Mouse (Mus musculus) CH12.LX (cell line): ENCODE data around the gene Ctla4. TPM values are rescaled to one million over a fixed set of nuclear protein-coding genes. Genes with fewer than 3 reads are reported as not detected.

Experiments used
- DNase-seq: peaks from one replicate; pipeline ENCODE4 v3.0.0-alpha.2; 2013; ENCODE audit errors: extremely low read depth
- H3K27ac ChIP-seq: 2 replicates; pipeline ENCODE4 v1.5.1; 2012; ENCODE audit warnings: low read depth, mild to moderate bottlenecking, control low read depth, moderate library complexity; ENCODE audit not compliant: insufficient read depth
- H3K27me3 ChIP-seq: replicated peaks from 2 replicates; pipeline ENCODE3; 2012; ENCODE audit warnings: inconsistent platforms
- H3K36me3 ChIP-seq, 2 experiments: replicated peaks in 1 of 2; 2 replicates each; pipeline versions ENCODE3 to v1.6.1; 2012; ENCODE audit warnings: inconsistent platforms in 1 of 2, low read length in 1 of 2, mild to moderate bottlenecking in 1 of 2, mixed read lengths in 1 of 2, moderate library complexity in 1 of 2; ENCODE audit not compliant: control insufficient read depth in 1 of 2, insufficient read depth in 1 of 2
- H3K4me1 ChIP-seq, 2 experiments: 2 replicates each; pipeline ENCODE4 v1.6.1; 2012; ENCODE audit warnings: inconsistent platforms in 1 of 2, moderate library complexity in 1 of 2; ENCODE audit not compliant: insufficient read depth in 2 of 2, control insufficient read depth in 1 of 2
- H3K4me2 ChIP-seq: 2 replicates; pipeline ENCODE4 v1.6.1; 2012; ENCODE audit warnings: low read depth, mild to moderate bottlenecking, control low read depth; ENCODE audit not compliant: poor library complexity, insufficient read depth, severe bottlenecking
- H3K4me3 ChIP-seq, 3 experiments: fragments of 150-350 bp in 1 of 3; sonication (generic) in 1 of 3; replicated peaks in 1 of 3; 2 replicates each; pipeline versions ENCODE3 to v1.5.1; 2011 to 2012; ENCODE audit warnings: low read depth in 2 of 3, low read length in 2 of 3, mild to moderate bottlenecking in 2 of 3, moderate library complexity in 2 of 3, control low read depth in 1 of 3, improper control_type of control experiment in 1 of 3, inconsistent platforms in 1 of 3, mixed read lengths in 1 of 3; ENCODE audit not compliant: poor library complexity in 1 of 3
- H3K79me2 ChIP-seq: replicated peaks from 2 replicates; pipeline ENCODE4 v1.6.1; 2012; ENCODE audit warnings: mild to moderate bottlenecking, moderate library complexity; ENCODE audit not compliant: control insufficient read depth, poor library complexity, insufficient read depth, severe bottlenecking; ENCODE audit errors: extremely low read depth
- H3K9ac ChIP-seq: 2 replicates; pipeline ENCODE4 v1.6.1; 2012; ENCODE audit warnings: low read depth, mild to moderate bottlenecking, control low read depth, moderate library complexity; ENCODE audit not compliant: insufficient read depth
- H3K9me3 ChIP-seq: replicated peaks from 2 replicates; pipeline ENCODE3; 2012; ENCODE audit warnings: low read length, inconsistent platforms, mixed read lengths
- BHLHE40 ChIP-seq: IDR thresholded peaks from 2 replicates; pipeline ENCODE4 v1.6.1; 2011; ENCODE audit warnings: mild to moderate bottlenecking, low read depth, low read length, improper control_type of control experiment
- CHD1 ChIP-seq: IDR thresholded peaks from 2 replicates; pipeline ENCODE4 v1.6.1; 2012; ENCODE audit warnings: low read depth, low read length, improper control_type of control experiment, inconsistent platforms
- CHD2 ChIP-seq: IDR thresholded peaks from 2 replicates; pipeline ENCODE4 v1.6.1; 2011; ENCODE audit warnings: low read length, improper control_type of control experiment
- CTCF ChIP-seq, 2 experiments: IDR thresholded peaks in 1 of 2; conservative IDR thresholded peaks in 1 of 2; 2 replicates each; pipeline ENCODE4 v1.5.1; 2011 to 2012; ENCODE audit warnings: low read depth in 2 of 2, low read length in 2 of 2, improper control_type of control experiment in 1 of 2, inconsistent platforms in 1 of 2, mild to moderate bottlenecking in 1 of 2, moderate library complexity in 1 of 2
- E2F4 ChIP-seq: IDR thresholded peaks from 2 replicates; pipeline ENCODE4 v1.6.1; 2011; ENCODE audit warnings: low read depth, low read length, improper control_type of control experiment; ENCODE audit not compliant: insufficient replicate concordance
- ELF1 ChIP-seq: IDR thresholded peaks from 2 replicates; pipeline ENCODE4 v1.6.1; 2014; ENCODE audit warnings: low read depth, mild to moderate bottlenecking, inconsistent platforms, low read length, improper control_type of control experiment
- EP300 ChIP-seq: IDR thresholded peaks from 2 replicates; pipeline ENCODE4 v1.6.1; 2011; ENCODE audit warnings: low read length, improper control_type of control experiment
- ETS1 ChIP-seq: conservative IDR thresholded peaks from 2 replicates; pipeline ENCODE4 v1.6.1; 2012; ENCODE audit warnings: low read depth, mild to moderate bottlenecking, inconsistent platforms, low read length, improper control_type of control experiment, moderate library complexity
- GABPA ChIP-seq: IDR thresholded peaks from 2 replicates; pipeline ENCODE4 v1.6.1; 2012; ENCODE audit warnings: low read depth, low read length, improper control_type of control experiment, inconsistent platforms; ENCODE audit not compliant: insufficient replicate concordance
- HCFC1 ChIP-seq: IDR thresholded peaks from 2 replicates; pipeline ENCODE4 v1.6.1; 2012; ENCODE audit warnings: low read depth, mild to moderate bottlenecking, inconsistent platforms, low read length, improper control_type of control experiment
- IRF4 ChIP-seq: IDR thresholded peaks from 2 replicates; pipeline ENCODE4 v1.6.1; 2014; ENCODE audit warnings: low read depth, mild to moderate bottlenecking, inconsistent platforms, low read length, improper control_type of control experiment
- JUN ChIP-seq: IDR thresholded peaks from 2 replicates; pipeline ENCODE4 v1.6.1; 2011; ENCODE audit warnings: low read depth, mild to moderate bottlenecking, low read length, improper control_type of control experiment, moderate library complexity; ENCODE audit not compliant: insufficient read depth
- JUND ChIP-seq: conservative IDR thresholded peaks from 2 replicates; pipeline ENCODE4 v1.6.1; 2011; ENCODE audit warnings: low read depth, low read length, improper control_type of control experiment
- KAT2A ChIP-seq: IDR thresholded peaks from 2 replicates; pipeline ENCODE4 v1.6.1; 2012; ENCODE audit warnings: low read length, improper control_type of control experiment, inconsistent platforms; ENCODE audit not compliant: insufficient replicate concordance
- MAFK ChIP-seq: IDR thresholded peaks from 2 replicates; pipeline ENCODE4 v1.6.1; 2011; ENCODE audit warnings: low read length, improper control_type of control experiment; ENCODE audit not compliant: insufficient replicate concordance
- MAX ChIP-seq: IDR thresholded peaks from 2 replicates; pipeline ENCODE4 v1.6.1; 2011; ENCODE audit warnings: low read length, improper control_type of control experiment
- MAZ ChIP-seq: IDR thresholded peaks from 2 replicates; pipeline ENCODE4 v1.6.1; 2012; ENCODE audit warnings: low read depth, mild to moderate bottlenecking, inconsistent platforms, low read length, improper control_type of control experiment, moderate library complexity
- MEF2A ChIP-seq: IDR thresholded peaks from 2 replicates; pipeline ENCODE4 v1.6.1; 2014; ENCODE audit warnings: low read depth, mild to moderate bottlenecking, inconsistent platforms, low read length, improper control_type of control experiment, borderline replicate concordance
- MXI1 ChIP-seq: IDR thresholded peaks from 2 replicates; pipeline ENCODE4 v1.6.1; 2011; ENCODE audit warnings: mild to moderate bottlenecking, low read depth, low read length, improper control_type of control experiment
- NELFE ChIP-seq: IDR thresholded peaks from 2 replicates; pipeline ENCODE4 v1.6.1; 2011; ENCODE audit warnings: low read depth, low read length, improper control_type of control experiment
- PAX5 ChIP-seq: IDR thresholded peaks from 2 replicates; pipeline ENCODE4 v1.6.1; 2012; ENCODE audit warnings: low read length, inconsistent platforms, mixed read lengths
- POLR2A ChIP-seq: IDR thresholded peaks from 2 replicates; pipeline ENCODE4 v1.6.1; 2011; ENCODE audit warnings: low read depth, mild to moderate bottlenecking, improper control_type of control experiment, low read length
- POLR2AphosphoS2 ChIP-seq: IDR thresholded peaks from 2 replicates; pipeline ENCODE4 v1.6.1; 2011; ENCODE audit warnings: low read depth, low read length, improper control_type of control experiment
- RAD21 ChIP-seq: IDR thresholded peaks from 2 replicates; pipeline ENCODE4 v1.6.1; 2011; ENCODE audit warnings: low read depth, mild to moderate bottlenecking, low read length, improper control_type of control experiment, moderate library complexity
- RCOR1 ChIP-seq: conservative IDR thresholded peaks from 2 replicates; pipeline ENCODE4 v1.6.1; 2012; ENCODE audit warnings: low read depth, mild to moderate bottlenecking, inconsistent platforms, low read length, improper control_type of control experiment
- SIN3A ChIP-seq: IDR thresholded peaks from 2 replicates; pipeline ENCODE4 v1.6.1; 2012; ENCODE audit warnings: low read length, improper control_type of control experiment, inconsistent platforms
- TBP ChIP-seq: conservative IDR thresholded peaks from 2 replicates; pipeline ENCODE4 v1.6.1; 2011; ENCODE audit warnings: low read depth, low read length, improper control_type of control experiment
- TCF12 ChIP-seq: IDR thresholded peaks from 2 replicates; pipeline ENCODE4 v1.6.1; 2014; ENCODE audit warnings: low read depth, mild to moderate bottlenecking, inconsistent platforms, low read length, improper control_type of control experiment
- USF2 ChIP-seq: conservative IDR thresholded peaks from 2 replicates; pipeline ENCODE4 v1.6.1; 2011; ENCODE audit warnings: low read depth, low read length, improper control_type of control experiment
- ZKSCAN1 ChIP-seq: IDR thresholded peaks from 2 replicates; pipeline ENCODE4 v1.6.1; 2012; ENCODE audit warnings: low read depth, inconsistent platforms, low read length, improper control_type of control experiment, borderline replicate concordance
- ZMIZ1 ChIP-seq: IDR thresholded peaks from 2 replicates; pipeline ENCODE4 v1.6.1; 2012; ENCODE audit warnings: low read depth, mild to moderate bottlenecking, inconsistent platforms, low read length, improper control_type of control experiment
- ZNF384 ChIP-seq: IDR thresholded peaks from 2 replicates; pipeline ENCODE4 v1.6.1; 2012; ENCODE audit warnings: low read depth, low read length, improper control_type of control experiment, inconsistent platforms
- dilution Hi-C: fragments of 300-500 bp; cut with MboI; formaldehyde crosslinking; loops from 2 replicates; pipeline ENCODE4 v1.14.3; 2020; ENCODE audit warnings: low sequenced_read_pairs; ENCODE audit not compliant: extremely low pct_unique_long_range_greater_than_20kb, extremely low pct_ligation_motif_present
- in situ Hi-C: fragments of 300-500 bp; cut with MboI; formaldehyde crosslinking; loops from 3 replicates; pipeline ENCODE4 v1.14.3; 2019; ENCODE audit warnings: low sequenced_read_pairs, low pct_ligation_motif_present, low pct_unique_long_range_greater_than_20kb, mixed read lengths
- polyA plus RNA-seq: library from polyadenylated mRNA; unstranded; fragments of >175 nt; gene quantifications from 2 replicates; pipeline ENCODE4 v1.2.1, GENCODE M21; 2012; ENCODE audit warnings: low read depth; ENCODE audit not compliant: insufficient read length
- total RNA-seq, 2 experiments: library from RNA; depleted of rRNA; stranded (reverse); fragments of 300-350 nt in 1 of 2; fragments of >200 nt in 1 of 2; gene quantifications; 2 replicates each; pipeline ENCODE4 v1.2.3; 2012 to 2014

Ctla4 gene
- total and polyA plus RNA-seq, 3 experiments: 11.6 to 54.7 (median 53.7) TPM

GRCm38 (mm10) chr1:60910796-60911195 lies 24.0 kb downstream of the Ctla4 start:
- TF ChIP-seq PAX5: no peak
- TF ChIP-seq ELF1: no peak
- no peak for TF ChIP-seq POLR2A
- TF ChIP-seq MXI1: peak; percentile 71; the same call in 1 of the 2 replicates
- TF ChIP-seq MAX: no peak
- no peak for TF ChIP-seq HCFC1
- TF ChIP-seq IRF4: no peak
- TF ChIP-seq POLR2AphosphoS2: no peak
- peak; percentile 30; the same call in 1 of the 2 replicates for TF ChIP-seq TCF12
- no peak for TF ChIP-seq KAT2A
- TF ChIP-seq CHD1: peak; percentile 86
- TF ChIP-seq MAFK: no peak
- no peak for TF ChIP-seq USF2
- TF ChIP-seq ZNF384: no peak
- TF ChIP-seq TBP: no peak
- TF ChIP-seq ZKSCAN1: no peak
- TF ChIP-seq SIN3A: no peak
- no peak for TF ChIP-seq JUN
- no peak for TF ChIP-seq CTCF (conservative IDR thresholded peaks at IDR 0.05 in 1 of 2, IDR thresholded peaks at IDR 0.05 in 1 of 2; ENCODE audit: low read depth in 2 of 2, low read length in 2 of 2)
- TF ChIP-seq E2F4: no peak

GRCm38 (mm10) chr1:60911631-60912030 lies 24.8 kb downstream of the Ctla4 start:
- Histone ChIP-seq H3K9ac (peak overlapping the region; percentile 100), H3K79me2 (peaks cover 45% of the 10 kb centered on the region), H3K27me3 (no peaks in the 10 kb centered on the region), H3K36me3 (peaks cover 8 to 23% of the 10 kb centered on the region in 2 experiments), H3K4me1 (peaks cover 28 to 82% of the 10 kb centered on the region in 2 experiments), H3K27ac (peak overlapping the region; percentile 95), H3K9me3 (no peaks in the 10 kb centered on the region), H3K4me3 (peak overlapping the region in 2 of 3 experiments; percentile 57 to 85), H3K4me2 (peak overlapping the region; percentile 70)
- dilution Hi-C loops: no loop called here
- no peak for DNase-seq
- in situ Hi-C loops: no loop called here
- TF ChIP-seq ETS1 (0 out of 2 replicates have a peak, but pooled peaks have one; percentile 17), JUN (no peak), ZKSCAN1 (no peak), CHD1 (peak; percentile 81; the same call in 1 of the 2 replicates), PAX5 (no peak), MEF2A (0 out of 2 replicates have a peak, but pooled peaks have one; percentile 41), CHD2 (no peak), ZMIZ1 (peak; percentile 41; the same call in 1 of the 2 replicates), RAD21 (no peak), MXI1 (no peak), MAFK (no peak), MAX (no peak), NELFE (no peak), EP300 (no peak), RCOR1 (no peak), ELF1 (0 out of 2 replicates have a peak, but pooled peaks have one; percentile 20), BHLHE40 (no peak; the same call in 1 of the 2 replicates), POLR2A (no peak), USF2 (no peak), TCF12 (peak; percentile 11; the same call in 1 of the 2 replicates), IRF4 (peak; percentile 30), GABPA (no peak), JUND (0 out of 2 replicates have a peak, but pooled peaks have one; percentile 6), MAZ (no peak)
- TF ChIP-seq, all 38 proteins: peak for 8

More at GRCm38 (mm10) chr1:60910796-60911195, 24.0 kb downstream of the Ctla4 start:
- peaks cover 26 to 82% of the 10 kb centered on the region in 2 experiments for H3K4me1 ChIP-seq
- H3K9ac ChIP-seq: peak overlapping the region; percentile 100; the same call in 1 of the 2 replicates
- H3K79me2 ChIP-seq: peaks cover 45% of the 10 kb centered on the region
- no peaks in the 10 kb centered on the region for H3K27me3 ChIP-seq
- dilution Hi-C loops: no loop called here
- no peak overlapping the region for H3K27ac ChIP-seq
- H3K4me3 ChIP-seq: peak overlapping the region in 2 of 3 experiments; percentile 57 to 85
- no peak for DNase-seq
- peak overlapping the region; percentile 70 for H3K4me2 ChIP-seq
- in situ Hi-C loops: no loop called here
- peaks cover 8 to 20% of the 10 kb centered on the region in 2 experiments for H3K36me3 ChIP-seq
- no peaks in the 10 kb centered on the region for H3K9me3 ChIP-seq
